Mouse (Mus musculus) liver, embryonic 11.5 days (tissue): ENCODE measurements around the gene Ttc27. TPM values are rescaled to one million over a fixed set of nuclear protein-coding genes. Genes with fewer than 3 reads are reported as not detected.

Experiments
- ATAC-seq: fragments of 200-750 bp; cut with Nextera tagmentation; replicated peaks from 2 replicates; pipeline ENCODE4 v1.8.0; 2017; ENCODE audit warnings: moderate number of reproducible peaks, mild to moderate bottlenecking, moderate TSS enrichment, moderate library complexity; ENCODE audit not compliant: low FRiP score
- DNase-seq: peaks from one replicate; pipeline ENCODE4 v3.0.0-alpha.2; 2017; ENCODE audit warnings: low spot score
- H3K27ac ChIP-seq: fragments of 300-500 bp; sonication (generic); 2 replicates; pipeline ENCODE4 v1.5.1; 2014; ENCODE audit warnings: mild to moderate bottlenecking, low read depth, low read length, control low read depth
- H3K27me3 ChIP-seq: fragments of 300-500 bp; sonication (generic); replicated peaks from 2 replicates; pipeline ENCODE4 v1.6.1; 2014; ENCODE audit warnings: low read length, mixed read lengths; ENCODE audit not compliant: control insufficient read depth, insufficient read depth
- H3K36me3 ChIP-seq: fragments of 300-500 bp; sonication (generic); 2 replicates; pipeline ENCODE4 v1.6.1; 2014; ENCODE audit warnings: mild to moderate bottlenecking, low read length, moderate library complexity, mixed read lengths; ENCODE audit not compliant: control insufficient read depth, insufficient read depth
- H3K4me1 ChIP-seq: fragments of 300-500 bp; sonication (generic); replicated peaks from 2 replicates; pipeline ENCODE4 v1.6.1; 2014; ENCODE audit warnings: low read length, mixed read lengths; ENCODE audit not compliant: control insufficient read depth, insufficient read depth
- H3K4me2 ChIP-seq: fragments of 300-500 bp; sonication (generic); 2 replicates; pipeline ENCODE4 v1.6.1; 2014; ENCODE audit warnings: mild to moderate bottlenecking, control low read depth, moderate library complexity
- H3K4me3 ChIP-seq: fragments of 300-500 bp; sonication (generic); 2 replicates; pipeline ENCODE4 v1.5.1; 2014; ENCODE audit warnings: low read depth, low read length, control low read depth
- H3K9ac ChIP-seq: fragments of 300-500 bp; sonication (generic); 2 replicates; pipeline ENCODE4 v1.6.1; 2014; ENCODE audit warnings: low read depth, low read length, control low read depth
- H3K9me3 ChIP-seq: fragments of 300-500 bp; sonication (generic); 2 replicates; pipeline ENCODE4 v1.6.1; 2016; ENCODE audit warnings: low read length, inconsistent platforms, mixed read lengths; ENCODE audit not compliant: control insufficient read depth
- WGBS: fragments of 180-500 bp; shearing (Covaris S2); extraction: QIAGEN DNeasy Blood & Tissue Kit; methylation state at CpG from one replicate; pipeline ENCODE4 v1.1.7; 2014; 5-methylcytosine and 5-hydroxymethylcytosine counted together
- polyA plus RNA-seq: library from polyadenylated mRNA; unstranded; fragments of >200 nt; fragmentation: Nextera tagmentation; extraction: Ambion mirVana; gene quantifications from 2 replicates; pipeline ENCODE4 v1.2.1, GENCODE M21; 2014

Ttc27 gene
- polyA plus RNA-seq, 1 experiment from 2014 or later, result 37.6 TPM

DNA sequence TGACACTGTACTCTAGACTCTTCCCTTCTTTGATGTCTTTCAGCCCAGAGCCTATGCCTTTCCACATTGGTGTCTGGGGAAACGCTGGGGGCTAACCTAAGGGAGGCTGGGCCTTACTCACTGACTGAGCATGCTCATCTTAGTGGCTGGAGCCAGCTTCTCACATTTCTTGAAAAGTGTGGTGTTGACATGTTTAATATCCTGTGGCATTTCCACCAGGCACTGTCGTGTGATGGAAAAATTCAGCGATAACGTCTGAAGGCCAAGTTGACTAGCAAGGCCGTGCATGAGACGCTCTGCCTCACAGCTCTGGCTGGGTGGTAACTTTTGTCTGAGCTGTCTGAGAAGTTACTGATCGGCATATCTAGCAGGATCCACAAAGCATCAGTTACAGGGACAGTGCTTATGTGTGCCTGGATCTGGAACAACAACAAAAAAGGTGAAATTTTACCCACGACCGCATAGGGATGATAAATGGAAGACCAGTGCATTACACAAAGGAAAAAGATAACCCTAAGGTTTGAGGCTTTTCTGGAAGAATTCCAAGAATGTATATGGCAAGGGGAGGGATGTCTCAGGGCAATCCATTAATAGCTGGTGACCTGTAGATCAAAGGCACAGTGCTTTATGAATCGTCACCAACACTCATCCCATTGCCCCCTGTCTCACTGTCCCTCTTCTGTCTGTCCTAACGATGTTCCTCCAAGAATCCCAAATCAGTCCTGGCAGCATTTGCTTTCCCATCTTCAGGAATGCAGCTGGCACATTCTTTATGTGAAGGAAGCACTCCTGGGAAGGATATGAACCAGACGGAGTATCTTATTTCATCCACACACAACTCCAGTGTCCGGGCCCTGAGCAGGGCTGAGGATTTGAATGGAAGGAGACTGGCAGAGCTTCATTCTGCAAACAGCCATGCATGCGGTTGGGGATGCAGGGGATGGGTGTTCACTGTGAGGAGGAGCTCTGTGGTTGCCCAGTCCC, 152.9 kb downstream of the Ttc27 start:
- Histone ChIP-seq H3K9ac (no peak overlapping the region), H3K27me3 (no peaks in the 10 kb centered on the region), H3K36me3 (no peaks in the 10 kb centered on the region), H3K4me3 (no peak overlapping the region), H3K4me1 (peaks cover 52% of the 10 kb centered on the region), H3K9me3 (no peaks in the 10 kb centered on the region), H3K4me2 (no peak overlapping the region), H3K27ac (0 out of 2 replicates have a peak overlapping the region, but pooled peaks have one; percentile 13)
- ATAC-seq, result no peak
- no peak for DNase-seq
- WGBS, result 63% methylated on average over 14 of the region's 14 CpGs

DNA sequence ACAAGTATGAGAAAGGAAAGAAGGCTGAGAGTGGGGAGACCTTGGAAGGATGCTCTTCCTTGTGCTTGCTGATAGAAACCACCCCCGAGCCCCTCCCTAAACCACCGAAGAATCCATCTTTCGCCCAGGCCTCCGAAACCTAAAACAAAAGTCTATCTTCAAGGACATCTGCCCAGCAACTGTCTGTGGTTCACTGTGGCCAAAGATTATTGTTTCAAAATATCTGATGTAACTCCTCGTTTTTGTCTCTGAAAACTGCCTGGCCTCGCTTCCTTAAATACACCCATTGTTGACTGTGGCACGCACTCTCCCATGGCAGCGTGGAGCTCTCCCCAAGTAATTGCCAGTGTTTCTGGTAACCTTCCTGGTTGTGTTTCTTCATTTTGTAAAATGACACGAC, 155.0 kb downstream of the Ttc27 start:
- H3K4me1 ChIP-seq, result peaks cover 37% of the 10 kb centered on the region
- H3K27me3 ChIP-seq, result no peaks in the 10 kb centered on the region
- H3K27ac ChIP-seq, result peak overlapping the region; percentile 17
- H3K9me3 ChIP-seq, result no peaks in the 10 kb centered on the region
- no peak overlapping the region for H3K9ac ChIP-seq
- no peaks in the 10 kb centered on the region for H3K36me3 ChIP-seq
- DNase-seq (no peak), ATAC-seq (peak; percentile 76)
- 37% methylated on average over 9 of the region's 9 CpGs for WGBS
- H3K4me3 ChIP-seq, result no peak overlapping the region
- H3K4me2 ChIP-seq, result peak overlapping the region; percentile 30

DNA sequence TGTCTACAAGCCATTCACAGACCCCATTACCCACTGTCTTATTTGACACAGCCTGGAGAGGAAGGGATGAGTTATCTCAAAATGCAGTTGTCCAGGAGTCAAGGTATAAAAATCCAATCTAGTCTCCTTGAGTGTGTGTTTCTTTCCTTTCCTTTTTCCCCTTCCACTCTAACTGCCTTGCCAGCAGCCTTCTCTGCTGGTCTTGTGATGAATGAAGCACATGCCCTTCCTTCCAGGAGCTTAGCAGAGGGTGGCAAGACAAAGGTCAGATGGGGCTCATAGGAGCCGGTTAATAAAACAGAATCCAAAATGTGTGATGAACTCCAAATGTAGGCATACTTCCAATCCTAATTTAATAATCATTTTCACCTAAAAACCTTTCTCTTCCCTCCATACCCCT, 156.2 kb downstream of the Ttc27 start:
- WGBS, result 83% methylated on average over 1 of the region's 1 CpGs
- no peak overlapping the region for H3K27ac ChIP-seq

DNA sequence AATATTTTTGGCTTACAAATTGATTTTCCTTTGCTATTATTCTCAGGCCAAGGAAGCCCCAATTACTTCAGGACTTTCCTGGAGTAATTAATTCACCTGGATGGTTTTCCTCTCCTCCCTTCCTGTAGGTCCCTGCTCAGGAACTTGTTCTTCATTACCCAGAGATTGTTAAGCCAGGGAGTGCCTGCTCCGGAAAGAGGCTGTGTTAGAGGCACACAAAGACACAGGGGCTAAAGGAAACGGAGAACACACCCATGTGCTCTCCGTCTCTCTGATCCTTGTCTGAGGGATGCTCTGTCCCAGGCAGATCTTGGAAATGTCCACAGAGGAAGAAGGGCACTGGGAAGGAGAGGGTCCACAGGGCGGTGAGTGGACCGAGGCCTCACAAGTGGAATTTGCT, 158.2 kb downstream of the Ttc27 start:
- Histone ChIP-seq H3K4me2 (no peak overlapping the region), H3K36me3 (no peaks in the 10 kb centered on the region), H3K27ac (no peak overlapping the region), H3K4me3 (no peak overlapping the region), H3K9me3 (no peaks in the 10 kb centered on the region), H3K9ac (no peak overlapping the region), H3K27me3 (no peaks in the 10 kb centered on the region), H3K4me1 (peaks cover 10% of the 10 kb centered on the region)
- 82% methylated on average over 5 of the region's 5 CpGs for WGBS
- no peak for DNase-seq
- ATAC-seq, result no peak

More for the DNA sequence above, 156.2 kb downstream of the Ttc27 start:
- Histone ChIP-seq H3K27me3 (no peaks in the 10 kb centered on the region), H3K4me3 (no peak overlapping the region), H3K4me1 (peaks cover 27% of the 10 kb centered on the region), H3K9ac (no peak overlapping the region), H3K9me3 (no peaks in the 10 kb centered on the region), H3K4me2 (no peak overlapping the region), H3K36me3 (no peaks in the 10 kb centered on the region)
- DNase-seq (no peak), ATAC-seq (no peak)

DNA sequence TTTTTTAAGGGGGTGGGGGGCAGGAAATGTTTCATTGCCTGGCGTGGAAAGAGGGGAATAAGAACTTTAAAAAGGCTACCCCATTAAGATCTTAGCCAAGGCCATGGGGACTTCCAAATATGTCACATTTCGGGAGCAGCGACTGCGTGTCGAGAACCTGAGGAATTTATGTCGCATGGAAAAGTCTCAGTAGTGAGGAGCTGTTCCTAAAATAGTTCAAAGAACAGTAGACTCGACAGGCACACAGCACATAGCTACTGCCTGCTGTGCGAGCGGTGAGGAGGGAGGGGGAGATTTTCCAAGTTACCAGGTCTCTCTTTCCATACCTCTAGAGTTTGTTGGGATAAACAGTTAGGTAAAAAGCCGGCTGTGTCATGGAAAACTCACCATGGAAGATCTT, 159.4 kb downstream of the Ttc27 start:
- Histone ChIP-seq H3K9ac (no peak overlapping the region), H3K4me1 (peaks cover 4% of the 10 kb centered on the region), H3K9me3 (no peaks in the 10 kb centered on the region), H3K4me2 (no peak overlapping the region), H3K27ac (no peak overlapping the region), H3K27me3 (no peaks in the 10 kb centered on the region), H3K36me3 (no peaks in the 10 kb centered on the region), H3K4me3 (no peak overlapping the region)
- DNase-seq, result no peak
- WGBS, result 79% methylated on average over 10 of the region's 10 CpGs
- ATAC-seq, result no peak

GRCm38 (mm10) chr17:74879768-74880167, 162.2 kb downstream of the Ttc27 start:
- no peak overlapping the region for H3K27ac ChIP-seq
- H3K36me3 ChIP-seq, result no peaks in the 10 kb centered on the region
- H3K27me3 ChIP-seq, result no peaks in the 10 kb centered on the region
- no peaks in the 10 kb centered on the region; the same call in 1 of the 2 replicates for H3K4me1 ChIP-seq
- 40% methylated on average over 7 of the region's 7 CpGs for WGBS
- no peak for DNase-seq
- no peak overlapping the region for H3K9ac ChIP-seq
- H3K4me3 ChIP-seq, result no peak overlapping the region
- no peaks in the 10 kb centered on the region for H3K9me3 ChIP-seq
- no peak overlapping the region for H3K4me2 ChIP-seq
- ATAC-seq, result no peak

- 75% methylated on average over 7 of the region's 7 CpGs for WGBS
- H3K4me1 ChIP-seq, result no peaks in the 10 kb centered on the region
- H3K4me2 ChIP-seq, result no peak overlapping the region
- no peak for ATAC-seq
- no peaks in the 10 kb centered on the region for H3K36me3 ChIP-seq
- no peak overlapping the region for H3K27ac ChIP-seq
- H3K9ac ChIP-seq, result no peak overlapping the region
- no peaks in the 10 kb centered on the region for H3K27me3 ChIP-seq
- DNase-seq, result no peak
- no peaks in the 10 kb centered on the region for H3K9me3 ChIP-seq
- H3K4me3 ChIP-seq, result no peak overlapping the region
Observed at GRCm38 (mm10) chr17:74887039-74887438, 169.5 kb downstream of the Ttc27 start.

GRCm38 (mm10) chr17:74888836-74889534, 171.5 kb downstream of the Ttc27 start:
- no peak overlapping the region for H3K27ac ChIP-seq
- no peak overlapping the region for H3K4me3 ChIP-seq
- WGBS, result 73% methylated on average over 11 of the region's 11 CpGs
- H3K4me2 ChIP-seq, result no peak overlapping the region
- H3K27me3 ChIP-seq, result no peaks in the 10 kb centered on the region
- H3K9ac ChIP-seq, result no peak overlapping the region
- no peaks in the 10 kb centered on the region for H3K4me1 ChIP-seq
- no peak for ATAC-seq
- no peaks in the 10 kb centered on the region for H3K36me3 ChIP-seq
- DNase-seq, result no peak
- H3K9me3 ChIP-seq, result no peaks in the 10 kb centered on the region
